Mouse (Mus musculus): ENCODE measurements at regions not wholly inside any gene's neighbourhood (a gene's known extent, or its start where the extent isn't known, plus 50 kb on each side); places are given as distances from the start of the nearest gene placed in this dataset.

- H3K4me1 ChIP-seq (ENCODE audit: control insufficient read depth in 2 of 2, insufficient read depth in 2 of 2, low read length in 2 of 2), result peaks cover 0 to 15% of the 10 kb centered on the region in 2 experiments; a peak in 3 of 4 replicates
- H3K27me3 ChIP-seq (ENCODE audit: control insufficient read depth, insufficient read depth, low read length), result no peaks in the 10 kb centered on the region
- peaks cover 3% of the 10 kb centered on the region; the same call in 1 of the 2 replicates for H3K9me3 ChIP-seq (ENCODE audit: control insufficient read depth, low read length)
- H3K4me2 ChIP-seq (ENCODE audit: low read length), result no peak overlapping the region
- H3K9ac ChIP-seq (ENCODE audit: low read length), result no peak overlapping the region
- no peaks in the 10 kb centered on the region for H3K36me3 ChIP-seq (ENCODE audit: control insufficient read depth, insufficient read depth, low read length)
- no peak overlapping the region for H3K4me3 ChIP-seq (ENCODE audit: control insufficient read depth in 1 of 2, insufficient read depth in 1 of 2, low read depth in 1 of 2, low read length in 2 of 2)
- ATAC-seq (ENCODE audit: insufficient number of reproducible peaks, insufficient read depth, low FRiP score, low read depth), result no peak
- peak overlapping the region in 1 of 2 experiments; percentile 37; a peak in 1 of 4 replicates for H3K27ac ChIP-seq (replicated peaks in 1 of 2; ENCODE audit: control insufficient read depth in 1 of 2, insufficient read depth in 1 of 2, low read depth in 2 of 2, low read length in 2 of 2)
Observed at GRCm38 (mm10) chr2:78606388-78606787, 261.5 kb upstream of the Ube2e3 start.

GRCm38 (mm10) chr2:78600753-78601152 lies 267.2 kb upstream of the Ube2e3 start:
- 83% methylated on average over 2 of the region's 2 CpGs for WGBS

GRCm38 (mm10) chr2:78598039-78598438 lies 269.9 kb upstream of the Ube2e3 start:
- ATAC-seq (ENCODE audit: insufficient number of reproducible peaks, insufficient read depth, low FRiP score, low read depth), result no peak
- Histone ChIP-seq H3K4me3 (ENCODE audit: control insufficient read depth in 1 of 2, insufficient read depth in 1 of 2, low read depth in 1 of 2, low read length in 2 of 2) (no peak overlapping the region), H3K27ac (replicated peaks in 1 of 2; ENCODE audit: control insufficient read depth in 1 of 2, insufficient read depth in 1 of 2, low read depth in 2 of 2, low read length in 2 of 2) (no peak overlapping the region), H3K9ac (ENCODE audit: low read length) (no peak overlapping the region), H3K27me3 (ENCODE audit: control insufficient read depth, insufficient read depth, low read length) (no peaks in the 10 kb centered on the region), H3K4me2 (ENCODE audit: low read length) (no peak overlapping the region), H3K9me3 (ENCODE audit: control insufficient read depth, low read length) (no peaks in the 10 kb centered on the region), H3K4me1 (ENCODE audit: control insufficient read depth in 2 of 2, insufficient read depth in 2 of 2, low read length in 2 of 2) (no peaks in the 10 kb centered on the region), H3K36me3 (ENCODE audit: control insufficient read depth, insufficient read depth, low read length) (no peaks in the 10 kb centered on the region)
- 80% methylated on average over 8 of the region's 8 CpGs for WGBS

More at GRCm38 (mm10) chr2:78600753-78601152, 267.2 kb upstream of the Ube2e3 start:
- Histone ChIP-seq H3K9ac (ENCODE audit: low read length) (no peak overlapping the region), H3K36me3 (ENCODE audit: control insufficient read depth, insufficient read depth, low read length) (no peaks in the 10 kb centered on the region), H3K27me3 (ENCODE audit: control insufficient read depth, insufficient read depth, low read length) (no peaks in the 10 kb centered on the region), H3K4me1 (ENCODE audit: control insufficient read depth in 2 of 2, insufficient read depth in 2 of 2, low read length in 2 of 2) (peaks cover 0 to 3% of the 10 kb centered on the region in 2 experiments; a peak in 3 of 4 replicates), H3K27ac (replicated peaks in 1 of 2; ENCODE audit: control insufficient read depth in 1 of 2, insufficient read depth in 1 of 2, low read depth in 2 of 2, low read length in 2 of 2) (no peak overlapping the region), H3K4me3 (ENCODE audit: control insufficient read depth in 1 of 2, insufficient read depth in 1 of 2, low read depth in 1 of 2, low read length in 2 of 2) (no peak overlapping the region), H3K9me3 (ENCODE audit: control insufficient read depth, low read length) (no peaks in the 10 kb centered on the region), H3K4me2 (ENCODE audit: low read length) (no peak overlapping the region)
- no peak for ATAC-seq (ENCODE audit: insufficient number of reproducible peaks, insufficient read depth, low FRiP score, low read depth)

GRCm38 (mm10) chr2:78596251-78596650 lies 271.7 kb upstream of the Ube2e3 start:
- H3K9ac ChIP-seq (ENCODE audit: low read length), result no peak overlapping the region
- no peaks in the 10 kb centered on the region for H3K27me3 ChIP-seq (ENCODE audit: control insufficient read depth, insufficient read depth, low read length)
- WGBS, result 31% methylated on average over 2 of the region's 2 CpGs
- H3K27ac ChIP-seq (replicated peaks in 1 of 2; ENCODE audit: control insufficient read depth in 1 of 2, insufficient read depth in 1 of 2, low read depth in 2 of 2, low read length in 2 of 2), result no peak overlapping the region
- H3K9me3 ChIP-seq (ENCODE audit: control insufficient read depth, low read length), result no peaks in the 10 kb centered on the region
- H3K4me3 ChIP-seq (ENCODE audit: control insufficient read depth in 1 of 2, insufficient read depth in 1 of 2, low read depth in 1 of 2, low read length in 2 of 2), result no peak overlapping the region
- no peak for ATAC-seq (ENCODE audit: insufficient number of reproducible peaks, insufficient read depth, low FRiP score, low read depth)
- H3K4me2 ChIP-seq (ENCODE audit: low read length), result no peak overlapping the region
- no peaks in the 10 kb centered on the region for H3K36me3 ChIP-seq (ENCODE audit: control insufficient read depth, insufficient read depth, low read length)
- no peaks in the 10 kb centered on the region for H3K4me1 ChIP-seq (ENCODE audit: control insufficient read depth in 2 of 2, insufficient read depth in 2 of 2, low read length in 2 of 2)

GRCm38 (mm10) chr2:78580013-78580412 lies 287.9 kb upstream of the Ube2e3 start:
- Histone ChIP-seq H3K27ac (replicated peaks in 1 of 2; ENCODE audit: control insufficient read depth in 1 of 2, insufficient read depth in 1 of 2, low read depth in 2 of 2, low read length in 2 of 2) (no peak overlapping the region), H3K4me2 (ENCODE audit: low read length) (peak overlapping the region; percentile 9; the same call in 1 of the 2 replicates), H3K9me3 (ENCODE audit: control insufficient read depth, low read length) (no peaks in the 10 kb centered on the region), H3K4me1 (ENCODE audit: control insufficient read depth in 2 of 2, insufficient read depth in 2 of 2, low read length in 2 of 2) (peaks cover 2 to 3% of the 10 kb centered on the region in 2 experiments; a peak in 3 of 4 replicates), H3K36me3 (ENCODE audit: control insufficient read depth, insufficient read depth, low read length) (no peaks in the 10 kb centered on the region), H3K27me3 (ENCODE audit: control insufficient read depth, insufficient read depth, low read length) (no peaks in the 10 kb centered on the region), H3K4me3 (ENCODE audit: control insufficient read depth in 1 of 2, insufficient read depth in 1 of 2, low read depth in 1 of 2, low read length in 2 of 2) (no peak overlapping the region), H3K9ac (ENCODE audit: low read length) (no peak overlapping the region)
- 28% methylated on average over 6 of the region's 6 CpGs for WGBS
- ATAC-seq (ENCODE audit: insufficient number of reproducible peaks, insufficient read depth, low FRiP score, low read depth), result no peak

DNA sequence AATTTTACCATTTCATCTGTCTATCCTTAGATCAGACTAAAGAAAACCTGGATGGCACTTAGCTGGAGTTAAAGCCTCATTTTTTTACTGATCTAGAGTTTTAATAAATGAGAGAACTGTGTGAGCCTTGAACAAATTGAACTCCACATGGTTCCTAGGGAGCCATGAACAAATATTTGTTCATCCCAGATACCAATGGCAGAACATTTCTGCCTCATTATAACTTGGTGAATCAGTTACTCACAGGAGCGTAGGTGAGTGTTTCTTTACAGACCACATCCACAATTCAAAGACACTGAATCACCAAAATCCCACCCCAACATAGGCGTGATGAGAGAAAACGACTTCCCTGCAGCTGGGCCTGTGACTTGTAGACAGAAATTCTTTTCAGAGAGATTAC lies 295.4 kb upstream of the Ube2e3 start:
- H3K4me2 ChIP-seq (ENCODE audit: low read length), result no peak overlapping the region
- peaks cover 0 to 5% of the 10 kb centered on the region in 2 experiments; a peak in 1 of 4 replicates for H3K4me1 ChIP-seq (ENCODE audit: control insufficient read depth in 2 of 2, insufficient read depth in 2 of 2, low read length in 2 of 2)
- H3K4me3 ChIP-seq (ENCODE audit: control insufficient read depth in 1 of 2, insufficient read depth in 1 of 2, low read depth in 1 of 2, low read length in 2 of 2), result no peak overlapping the region
- H3K9ac ChIP-seq (ENCODE audit: low read length), result no peak overlapping the region
- no peaks in the 10 kb centered on the region for H3K36me3 ChIP-seq (ENCODE audit: control insufficient read depth, insufficient read depth, low read length)
- 57% methylated on average over 3 of the region's 3 CpGs for WGBS
- no peaks in the 10 kb centered on the region for H3K27me3 ChIP-seq (ENCODE audit: control insufficient read depth, insufficient read depth, low read length)
- no peak for ATAC-seq (ENCODE audit: insufficient number of reproducible peaks, insufficient read depth, low FRiP score, low read depth)
- no peaks in the 10 kb centered on the region for H3K9me3 ChIP-seq (ENCODE audit: control insufficient read depth, low read length)
- no peak overlapping the region for H3K27ac ChIP-seq (replicated peaks in 1 of 2; ENCODE audit: control insufficient read depth in 1 of 2, insufficient read depth in 1 of 2, low read depth in 2 of 2, low read length in 2 of 2)

GRCm38 (mm10) chr2:78558128-78558527 lies 309.8 kb upstream of the Ube2e3 start:
- 31% methylated on average over 1 of the region's 1 CpGs for WGBS
- H3K36me3 ChIP-seq (ENCODE audit: control insufficient read depth, insufficient read depth, low read length), result no peaks in the 10 kb centered on the region
- H3K4me2 ChIP-seq (ENCODE audit: low read length), result no peak overlapping the region
- H3K9me3 ChIP-seq (ENCODE audit: control insufficient read depth, low read length), result no peaks in the 10 kb centered on the region
- H3K4me1 ChIP-seq (ENCODE audit: control insufficient read depth in 2 of 2, insufficient read depth in 2 of 2, low read length in 2 of 2), result no peaks in the 10 kb centered on the region
- H3K9ac ChIP-seq (ENCODE audit: low read length), result no peak overlapping the region
- H3K27ac ChIP-seq (replicated peaks in 1 of 2; ENCODE audit: control insufficient read depth in 1 of 2, insufficient read depth in 1 of 2, low read depth in 2 of 2, low read length in 2 of 2), result no peak overlapping the region
- no peak for ATAC-seq (ENCODE audit: insufficient number of reproducible peaks, insufficient read depth, low FRiP score, low read depth)
- no peak overlapping the region for H3K4me3 ChIP-seq (ENCODE audit: control insufficient read depth in 1 of 2, insufficient read depth in 1 of 2, low read depth in 1 of 2, low read length in 2 of 2)
- no peaks in the 10 kb centered on the region for H3K27me3 ChIP-seq (ENCODE audit: control insufficient read depth, insufficient read depth, low read length)

GRCm38 (mm10) chr2:78551085-78551484 lies 316.8 kb upstream of the Ube2e3 start:
- Histone ChIP-seq H3K4me3 (ENCODE audit: control insufficient read depth in 1 of 2, insufficient read depth in 1 of 2, low read depth in 1 of 2, low read length in 2 of 2) (no peak overlapping the region), H3K27ac (replicated peaks in 1 of 2; ENCODE audit: control insufficient read depth in 1 of 2, insufficient read depth in 1 of 2, low read depth in 2 of 2, low read length in 2 of 2) (no peak overlapping the region), H3K9me3 (ENCODE audit: control insufficient read depth, low read length) (no peaks in the 10 kb centered on the region), H3K27me3 (ENCODE audit: control insufficient read depth, insufficient read depth, low read length) (no peaks in the 10 kb centered on the region), H3K4me1 (ENCODE audit: control insufficient read depth in 2 of 2, insufficient read depth in 2 of 2, low read length in 2 of 2) (no peaks in the 10 kb centered on the region), H3K36me3 (ENCODE audit: control insufficient read depth, insufficient read depth, low read length) (no peaks in the 10 kb centered on the region), H3K9ac (ENCODE audit: low read length) (no peak overlapping the region), H3K4me2 (ENCODE audit: low read length) (no peak overlapping the region)
- no peak for ATAC-seq (ENCODE audit: insufficient number of reproducible peaks, insufficient read depth, low FRiP score, low read depth)
- 85% methylated on average over 4 of the region's 4 CpGs for WGBS

Data from heart, embryonic 14.5 days (tissue).